Mouse (Mus musculus): Measurements from ENCODE around the gene Pou2f2.
A peak's percentile ranks its signal among the peaks of the same experiment; 100 is the strongest.
"Not testable (repeated sequence)": the region's sequence is repeated elsewhere in the genome, so short reads cannot be mapped to it uniquely, and the experiment has no call there.

Pou2f2 gene

GRCm38 (mm10) chr7:25067909-25068656 lies 111.4 kb downstream of the Pou2f2 start:
- ATAC-seq (ENCODE audit: low TSS enrichment): no peak

- ATAC-seq (ENCODE audit: low TSS enrichment): no peak
Measured at GRCm38 (mm10) chr7:25067338-25067737, 112.2 kb downstream of the Pou2f2 start.

GRCm38 (mm10) chr7:25063900-25064299 lies 115.6 kb downstream of the Pou2f2 start:
- peak; percentile 62 for ATAC-seq (ENCODE audit: low TSS enrichment)

GRCm38 (mm10) chr7:25063346-25063745 lies 116.2 kb downstream of the Pou2f2 start:
- ATAC-seq (ENCODE audit: low TSS enrichment): no peak

GRCm38 (mm10) chr7:25058836-25059235 lies 120.7 kb downstream of the Pou2f2 start:
- no peak for ATAC-seq (ENCODE audit: low TSS enrichment)

- no peak for ATAC-seq (ENCODE audit: low TSS enrichment)
Measured at GRCm38 (mm10) chr7:25058394-25058793, 121.1 kb downstream of the Pou2f2 start.

GRCm38 (mm10) chr7:25057888-25058287 lies 121.6 kb downstream of the Pou2f2 start:
- ATAC-seq (ENCODE audit: low TSS enrichment): no peak

GRCm38 (mm10) chr7:25056951-25057350 lies 122.6 kb downstream of the Pou2f2 start:
- ATAC-seq (ENCODE audit: low TSS enrichment): no peak

- no peak for ATAC-seq (ENCODE audit: low TSS enrichment)
Measured at GRCm38 (mm10) chr7:25052587-25052986, 126.9 kb downstream of the Pou2f2 start.

- peak; percentile 18; the same call in 1 of the 2 replicates for ATAC-seq (ENCODE audit: low TSS enrichment)
Measured at GRCm38 (mm10) chr7:25049295-25049930, 130.1 kb downstream of the Pou2f2 start.

- ATAC-seq (ENCODE audit: low TSS enrichment): peak; percentile 44; the same call in 1 of the 2 replicates
Measured at GRCm38 (mm10) chr7:25047363-25047762, 132.2 kb downstream of the Pou2f2 start.

- not testable (repeated sequence) for ATAC-seq (ENCODE audit: low TSS enrichment)
Measured at GRCm38 (mm10) chr7:25044599-25044998, 134.9 kb downstream of the Pou2f2 start.

- ATAC-seq (ENCODE audit: low TSS enrichment): peak; percentile 64; the same call in 1 of the 2 replicates
Measured at GRCm38 (mm10) chr7:25041921-25042320, 137.6 kb downstream of the Pou2f2 start.
